Mouse (Mus musculus): ENCODE measurements at regions not wholly inside any gene's neighbourhood (a gene's known extent, or its start where the extent isn't known, plus 50 kb on each side); places are given as distances from the start of the nearest gene placed in this dataset.

DNA sequence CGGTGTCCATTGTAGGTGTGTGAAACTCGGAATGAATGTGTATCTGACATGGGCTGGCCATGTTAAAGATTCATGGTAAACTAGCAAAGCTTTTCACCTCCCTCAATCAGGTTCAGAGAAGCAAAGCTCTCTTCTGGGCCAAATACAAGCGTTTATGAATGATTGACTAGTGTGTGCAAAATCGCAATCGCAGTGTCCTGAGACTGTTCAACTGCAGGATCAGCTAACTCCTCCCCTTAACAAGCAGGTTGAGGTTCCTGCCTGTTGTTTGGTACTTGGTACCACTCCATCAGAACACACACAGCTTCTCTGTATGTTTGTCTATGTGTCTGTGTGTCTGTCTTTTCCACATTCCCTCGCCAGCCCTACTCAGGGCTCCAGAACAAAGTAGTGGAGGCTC lies 458.6 kb downstream of the Cd83 start:
- no peak for DNase-seq (ENCODE audit: low spot score)

DNA sequence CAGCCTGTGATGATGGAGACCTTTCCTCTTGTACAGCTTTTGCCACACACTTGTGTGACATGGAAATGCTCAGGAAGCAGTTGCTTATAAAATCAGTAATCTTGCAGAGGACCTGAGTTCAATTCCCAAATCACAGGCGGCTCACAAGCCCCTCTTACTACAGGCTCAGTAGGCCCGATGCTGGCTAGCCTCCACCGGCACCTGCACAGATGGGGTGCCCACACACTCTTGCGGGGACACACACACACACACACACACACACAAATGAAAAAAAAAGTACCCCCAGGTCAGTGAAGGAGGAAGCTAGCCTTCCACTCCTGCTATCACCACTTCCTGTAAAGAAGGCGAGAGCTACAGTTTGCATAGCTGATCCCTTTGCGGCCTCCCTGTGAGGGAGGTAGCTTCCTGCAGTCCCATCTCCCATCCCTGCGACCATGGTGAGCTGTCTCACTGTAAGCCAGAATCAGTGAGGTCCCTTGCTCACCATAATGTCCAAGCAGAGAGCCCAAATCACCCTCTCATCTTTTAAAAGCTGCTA lies 462.2 kb downstream of the Cd83 start:
- DNase-seq (ENCODE audit: low spot score): no peak

DNA sequence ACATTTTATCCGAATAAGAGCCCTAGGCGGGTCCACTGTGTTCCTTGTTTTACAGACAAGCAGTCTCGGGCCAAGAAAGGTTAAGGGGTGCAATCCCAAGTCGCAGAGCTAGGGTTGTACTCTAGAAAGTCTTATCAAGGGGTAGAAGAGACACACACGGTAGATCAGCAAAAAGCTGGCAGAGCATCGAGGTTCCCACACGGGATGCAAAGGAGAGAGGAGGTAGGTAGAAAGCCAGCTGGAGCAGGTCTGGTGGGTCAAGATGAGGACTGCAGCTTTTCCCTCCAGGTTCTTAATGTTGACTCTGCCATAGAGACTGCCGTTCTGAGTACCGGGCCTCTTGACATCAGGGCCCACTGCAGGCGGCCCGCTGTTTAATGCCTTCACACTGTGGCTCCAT lies 463.3 kb downstream of the Cd83 start:
- no peak for DNase-seq (ENCODE audit: low spot score)

DNA sequence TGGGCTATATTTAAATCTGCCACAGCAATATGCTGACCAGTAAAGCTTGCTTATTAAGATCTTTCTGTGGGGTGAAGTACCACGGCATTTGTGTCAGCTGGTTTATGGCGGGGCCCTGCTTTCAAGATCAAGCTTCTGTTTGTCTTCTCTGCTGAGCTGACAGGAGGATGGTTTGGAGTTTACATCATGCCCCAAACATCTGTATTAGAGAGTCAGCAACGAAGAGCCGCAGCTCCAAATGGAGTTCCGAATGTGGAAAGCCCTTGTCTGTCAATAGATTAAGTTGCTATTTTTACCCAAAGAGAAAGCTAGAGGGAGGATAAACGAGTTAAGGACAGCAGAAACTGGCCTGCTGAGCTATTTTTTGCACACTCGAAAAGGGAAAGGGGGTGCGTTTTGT lies 463.8 kb downstream of the Cd83 start:
- DNase-seq (ENCODE audit: low spot score): no peak

DNA sequence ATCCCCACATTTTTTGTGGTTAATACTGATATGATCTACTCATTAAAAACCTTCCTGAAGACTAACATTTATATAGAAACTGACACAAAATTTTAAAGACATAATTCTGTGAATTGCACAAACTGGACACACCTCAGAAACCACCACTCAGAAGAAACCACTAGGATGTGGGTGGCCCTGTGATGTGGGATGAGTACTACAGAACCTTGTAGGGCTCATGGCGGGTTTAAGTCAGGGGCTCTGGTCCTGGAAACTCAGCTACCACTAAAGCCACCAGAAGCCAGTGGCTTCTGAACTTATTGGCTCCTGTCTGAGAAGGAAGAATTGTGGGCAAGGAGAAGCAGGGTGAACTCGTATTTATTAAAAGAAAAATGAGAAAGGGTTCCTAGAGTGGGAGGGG lies 464.5 kb downstream of the Cd83 start:
- DNase-seq (ENCODE audit: low spot score): no peak

DNA sequence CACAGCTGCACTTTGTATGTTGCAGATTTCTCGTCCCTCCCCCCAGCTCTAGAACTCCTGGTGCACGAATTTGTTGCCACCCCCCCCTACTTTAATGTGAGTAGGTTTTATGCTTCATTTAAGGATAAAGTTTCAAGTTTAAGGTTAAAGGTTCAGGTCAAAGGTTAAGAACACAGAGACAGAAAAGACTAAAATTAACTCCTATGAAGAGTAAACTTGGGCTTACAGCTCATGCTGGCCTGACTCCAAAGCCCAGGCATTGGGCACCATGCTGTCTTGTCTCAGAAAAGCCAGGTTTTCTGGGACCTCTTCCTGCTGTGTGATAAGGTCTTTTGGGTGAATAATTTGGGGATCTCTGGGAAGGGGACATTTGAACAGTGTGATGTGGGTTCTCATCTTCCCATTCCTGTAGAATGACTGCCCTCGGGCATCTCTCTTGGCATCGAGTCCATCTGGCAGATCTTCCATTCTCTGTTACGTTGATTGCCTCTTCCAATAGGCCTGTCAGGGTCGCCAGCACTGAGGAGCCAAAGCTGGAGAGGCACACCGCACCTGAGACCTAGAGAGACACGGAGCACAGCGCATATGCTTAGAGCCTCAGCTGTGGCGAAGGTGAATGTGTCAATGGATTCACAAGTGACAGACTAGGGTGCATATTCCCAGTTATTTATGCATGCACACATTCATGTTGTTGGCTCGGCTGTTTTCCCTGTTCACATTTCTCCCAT lies 466.1 kb downstream of the Cd83 start:
- no peak for DNase-seq (ENCODE audit: low spot score)

DNA sequence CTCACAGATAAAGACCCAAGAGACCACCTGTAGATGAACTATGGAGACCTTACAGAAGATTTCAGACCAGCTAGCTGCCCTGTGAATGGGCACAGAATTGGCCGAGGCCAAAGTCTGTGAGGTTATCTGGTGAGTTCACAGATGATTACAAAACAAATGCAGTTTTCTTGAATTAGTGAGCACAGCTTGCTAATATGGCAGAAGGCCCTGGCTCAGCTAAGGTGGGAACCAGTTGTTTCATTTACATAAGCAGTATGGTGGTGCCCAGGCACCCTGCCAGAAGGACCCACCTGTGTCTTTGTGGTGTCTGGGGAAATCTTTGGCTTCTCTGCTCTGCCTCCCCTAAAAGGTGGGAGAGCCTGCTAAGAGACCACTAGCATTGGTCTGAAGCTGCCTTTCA lies 466.9 kb downstream of the Cd83 start:
- DNase-seq (ENCODE audit: low spot score): no peak

DNA sequence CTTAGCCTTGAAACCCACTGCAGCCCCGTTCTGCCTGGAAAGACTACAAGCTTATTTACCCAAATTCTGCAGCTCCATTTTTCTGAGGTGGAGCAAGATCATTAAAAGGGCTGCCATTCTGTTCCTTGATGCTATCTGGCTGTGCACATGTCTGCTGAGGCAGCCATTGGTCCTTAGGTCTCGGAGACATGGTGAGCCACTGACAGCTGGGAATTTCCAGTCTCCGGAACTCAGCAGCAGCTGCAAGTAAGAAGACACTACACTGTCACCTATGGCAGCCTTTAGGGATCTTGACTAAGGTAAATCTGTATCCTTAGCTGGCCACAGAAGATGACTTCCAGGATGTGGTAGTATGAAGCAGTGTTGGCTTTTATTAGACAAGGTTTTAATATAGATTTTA lies 467.9 kb downstream of the Cd83 start:
- no peak for DNase-seq (ENCODE audit: low spot score)

DNA sequence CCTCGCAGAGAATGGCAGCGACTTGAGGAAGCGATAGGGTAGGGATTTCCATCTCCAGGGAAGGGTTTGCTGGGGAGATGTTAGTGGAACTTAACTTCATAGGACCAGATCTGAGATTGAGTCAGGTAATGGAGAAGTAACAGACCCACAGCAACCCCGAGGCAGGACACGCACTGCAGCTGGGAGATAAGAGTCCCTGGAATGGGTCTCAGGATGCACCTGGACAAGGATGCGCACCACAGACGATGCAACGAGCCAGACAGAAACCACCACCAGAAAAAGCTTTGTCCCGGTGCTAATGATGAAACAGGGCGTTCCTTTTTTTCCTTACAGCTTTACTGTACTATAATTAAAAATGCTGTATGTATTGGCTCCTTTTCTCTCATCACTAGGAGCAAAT lies 470.9 kb upstream of the Jarid2 start:
- DNase-seq (ENCODE audit: low spot score): no peak

DNA sequence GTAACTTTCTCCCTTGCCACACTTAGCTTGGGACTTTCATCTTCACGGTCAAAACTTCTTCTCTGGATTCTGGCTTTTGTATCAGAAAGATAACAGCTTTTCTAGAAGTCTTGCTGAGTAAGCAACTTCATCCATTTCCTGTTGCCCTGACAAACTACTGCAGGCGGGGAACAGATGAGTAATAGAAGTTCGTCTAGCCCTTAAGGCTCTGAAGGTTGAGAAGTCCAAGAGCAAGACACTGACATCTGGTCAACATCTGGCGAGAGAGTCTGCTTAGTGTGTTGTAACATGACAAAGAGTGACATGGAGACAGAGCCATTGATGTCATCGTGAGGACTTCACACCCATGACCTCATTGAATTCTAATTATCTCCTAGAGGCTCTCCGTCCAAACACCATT lies 469.2 kb upstream of the Jarid2 start:
- DNase-seq (ENCODE audit: low spot score): no peak

DNA sequence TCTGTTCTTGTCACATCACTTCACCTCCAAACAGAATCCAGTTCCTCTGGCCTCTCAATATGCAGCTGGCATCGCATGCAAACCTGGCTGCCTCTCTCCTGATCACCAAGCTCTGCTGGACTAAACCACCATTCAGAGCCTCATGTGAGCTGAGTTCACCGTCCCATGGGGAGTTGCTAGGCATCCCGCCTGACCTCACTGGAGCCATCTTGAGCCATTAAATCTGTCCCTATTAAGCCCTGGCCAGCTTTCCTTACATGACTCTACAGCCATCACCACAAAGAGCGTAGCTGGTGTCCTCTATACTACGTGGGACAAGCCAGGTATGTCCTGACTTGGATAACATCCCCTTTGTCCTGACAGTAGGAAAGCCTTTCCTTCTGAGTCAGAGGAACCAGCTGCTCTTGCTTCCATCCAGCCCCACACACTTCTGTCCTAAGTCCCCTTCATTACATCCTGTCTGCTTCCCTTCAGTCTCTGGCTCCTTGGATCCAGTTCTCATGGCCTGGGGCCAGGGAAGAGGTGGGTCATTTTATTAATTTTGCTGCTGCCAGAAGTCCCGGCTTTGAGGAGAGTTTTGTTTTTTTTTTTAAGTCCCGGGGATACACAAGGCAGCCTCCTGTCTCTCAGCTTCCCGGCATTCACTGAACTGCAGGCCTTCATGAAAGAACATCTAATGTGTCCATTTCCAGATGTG lies 468.5 kb upstream of the Jarid2 start:
- DNase-seq (ENCODE audit: low spot score): no peak

DNA sequence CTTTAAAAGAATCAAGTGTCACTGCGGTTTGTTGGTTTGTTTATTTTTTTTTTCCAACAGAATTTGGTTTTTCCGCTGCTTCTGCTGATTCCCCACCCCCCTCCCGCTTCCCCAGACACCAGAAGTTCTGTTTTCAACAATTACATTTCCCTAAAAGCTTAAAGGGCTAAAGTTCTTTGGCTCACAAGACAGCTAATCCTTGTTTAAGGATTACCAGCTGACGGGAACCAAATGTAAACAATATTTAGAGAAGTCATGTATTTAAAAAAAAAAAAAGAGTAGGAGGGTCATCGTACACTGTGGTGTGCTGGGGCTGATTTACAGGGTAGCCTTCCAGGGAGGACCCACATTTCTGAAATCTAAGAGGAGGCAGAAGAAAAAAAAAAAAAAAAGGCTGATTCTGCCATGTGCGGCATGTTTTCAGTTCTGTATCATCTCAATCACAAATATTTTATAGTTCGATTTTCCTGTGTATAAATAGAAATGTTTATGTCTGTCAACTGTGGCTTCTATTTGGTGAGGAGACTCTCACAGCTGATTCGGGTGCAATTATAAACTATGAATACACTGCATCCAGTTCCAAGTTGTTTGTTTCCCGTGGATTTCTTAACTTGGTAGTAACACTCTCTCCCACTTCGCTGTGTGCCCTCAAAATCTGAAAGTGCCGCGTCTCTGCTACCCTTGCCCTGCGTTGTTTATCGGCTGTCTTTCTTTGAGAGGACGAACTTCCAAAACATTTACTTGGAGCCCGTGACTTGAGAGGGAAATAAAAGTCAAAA lies 456.3 kb upstream of the Jarid2 start:
- DNase-seq (ENCODE audit: low spot score): no peak

DNA sequence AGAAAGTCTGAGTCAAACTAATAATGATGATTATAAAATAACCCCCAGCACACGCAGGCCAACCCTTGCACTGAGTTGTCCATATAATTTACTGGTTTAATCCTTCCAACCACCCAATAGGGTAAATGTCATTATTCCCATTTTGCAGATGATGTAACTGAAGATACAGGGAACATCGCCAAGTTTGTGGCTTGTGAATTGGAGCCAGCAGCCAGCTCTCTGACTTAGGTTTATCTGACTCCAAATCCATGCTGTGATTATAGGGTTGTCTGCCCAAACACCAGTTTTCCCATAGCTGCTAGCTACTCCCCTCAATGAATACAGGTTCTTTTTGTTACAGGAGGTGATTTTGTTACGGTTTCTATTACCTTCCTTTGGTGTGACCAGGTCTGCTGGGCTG lies 451.3 kb upstream of the Jarid2 start:
- no peak for DNase-seq (ENCODE audit: low spot score)

DNA sequence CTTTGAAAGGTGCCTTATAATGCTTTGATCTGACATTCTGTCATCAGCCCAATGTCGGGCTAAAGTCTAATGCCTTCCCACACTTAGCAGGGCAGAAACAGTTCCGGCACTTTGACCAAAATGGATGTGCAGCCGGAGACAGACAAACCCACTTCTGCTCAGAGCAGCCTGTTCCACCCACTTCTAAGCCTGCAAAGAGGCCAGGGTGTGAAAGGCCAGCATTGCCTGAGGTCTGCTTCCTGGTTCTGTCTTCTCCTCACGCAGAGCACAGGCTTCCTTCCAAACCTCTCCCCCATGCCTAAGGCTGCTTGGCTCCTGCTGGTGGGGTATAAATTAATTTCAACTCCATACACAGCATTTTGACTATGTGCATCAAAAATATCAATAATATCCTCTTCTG lies 450.2 kb upstream of the Jarid2 start:
- no peak for DNase-seq (ENCODE audit: low spot score)

DNA sequence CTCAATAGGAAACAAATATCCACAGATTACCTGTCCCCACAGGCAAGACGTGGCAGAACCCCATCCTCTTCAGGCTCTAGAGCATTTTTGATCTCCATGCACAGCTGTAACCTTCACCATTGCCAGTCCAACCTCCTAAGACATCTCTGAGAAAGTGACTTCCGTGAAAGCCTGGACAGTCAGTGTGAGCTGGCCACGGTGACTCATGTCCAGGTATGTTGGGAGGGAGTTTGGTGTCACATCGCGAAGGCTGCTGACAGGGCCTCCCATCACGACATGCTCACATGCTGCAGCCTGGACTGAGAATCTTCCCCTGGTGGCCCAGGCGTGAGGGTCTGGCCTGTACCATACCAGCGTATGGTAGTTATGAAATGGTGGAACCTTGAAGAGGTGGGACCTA lies 449.0 kb upstream of the Jarid2 start:
- DNase-seq (ENCODE audit: low spot score): no peak

DNA sequence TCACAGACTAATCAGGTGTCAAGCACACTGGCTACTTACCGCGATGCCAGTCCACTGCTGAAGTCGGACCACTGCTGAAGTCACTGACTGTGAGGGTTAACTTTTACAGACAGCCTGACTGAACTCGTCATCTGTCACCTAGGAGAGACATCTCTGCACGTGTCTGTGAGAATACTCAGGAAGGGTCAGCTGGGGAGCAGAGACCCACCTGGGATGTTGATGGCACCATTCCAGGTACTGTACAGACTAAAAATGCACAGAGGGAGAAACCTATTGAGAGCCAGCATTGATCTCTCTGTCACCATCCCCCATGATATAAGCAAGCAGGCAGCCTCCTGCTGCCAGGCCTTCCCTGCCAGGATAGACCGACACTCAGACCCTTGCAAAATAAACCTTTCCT lies 447.5 kb upstream of the Jarid2 start:
- no peak for DNase-seq (ENCODE audit: low spot score)

DNA sequence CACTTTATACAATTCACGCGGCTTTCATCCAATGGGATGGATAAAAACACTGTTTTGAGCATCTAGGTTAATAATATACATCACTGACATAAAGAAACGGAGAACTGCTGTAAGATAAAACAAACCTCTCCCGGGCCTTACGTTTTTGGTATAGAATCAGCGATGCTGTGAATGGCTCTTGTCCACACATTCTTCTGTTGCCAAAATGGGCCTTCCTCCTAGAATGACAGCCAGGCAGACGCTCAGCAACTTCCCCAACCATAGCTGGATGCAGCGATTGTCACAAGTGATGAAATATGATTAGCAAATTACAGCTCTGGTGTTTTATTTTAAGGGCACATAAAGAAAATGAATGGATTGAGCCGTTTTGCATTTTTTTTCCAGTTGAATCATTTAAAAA lies 447.0 kb upstream of the Jarid2 start:
- no peak for DNase-seq (ENCODE audit: low spot score)

DNA sequence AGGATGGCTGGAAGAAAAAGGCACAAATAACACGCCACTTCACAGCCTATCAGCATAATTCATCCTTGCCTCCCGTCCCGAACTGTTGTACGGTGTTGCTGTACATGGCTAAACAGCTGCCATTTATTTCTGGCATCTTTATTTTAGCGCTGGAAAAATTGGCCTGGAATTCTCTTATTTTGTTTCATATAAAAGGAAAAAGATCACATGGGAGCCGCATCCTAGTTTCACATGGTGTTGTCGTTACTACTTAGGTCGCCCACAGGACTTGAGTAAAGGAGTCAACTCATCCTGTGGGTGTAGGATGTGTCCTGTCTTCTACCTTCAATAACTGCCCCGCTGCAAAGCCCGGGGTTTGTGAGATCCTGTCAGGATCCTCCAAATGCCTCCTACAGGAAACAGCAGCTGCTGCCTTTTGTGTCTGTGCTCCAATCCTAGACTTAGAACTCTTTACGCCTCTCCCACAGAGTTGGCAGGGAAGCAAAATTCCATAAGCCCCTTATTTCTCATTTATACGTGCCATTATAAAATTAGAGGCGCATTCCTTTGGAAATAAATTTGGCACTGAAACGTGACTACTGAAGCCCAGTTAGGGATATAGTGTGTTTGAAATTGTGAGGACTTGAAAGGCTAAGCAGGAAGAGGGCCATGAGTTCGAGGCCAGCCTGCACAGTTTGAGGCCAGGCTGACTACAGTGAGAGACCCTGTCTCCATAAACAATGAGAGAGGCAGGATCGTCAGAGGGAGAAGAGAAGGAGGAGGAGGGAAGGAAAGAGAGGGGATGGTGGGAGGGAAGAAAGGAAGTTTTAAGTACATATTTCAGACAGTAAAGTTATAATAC lies 446.3 kb upstream of the Jarid2 start:
- DNase-seq (ENCODE audit: low spot score): no peak

DNA sequence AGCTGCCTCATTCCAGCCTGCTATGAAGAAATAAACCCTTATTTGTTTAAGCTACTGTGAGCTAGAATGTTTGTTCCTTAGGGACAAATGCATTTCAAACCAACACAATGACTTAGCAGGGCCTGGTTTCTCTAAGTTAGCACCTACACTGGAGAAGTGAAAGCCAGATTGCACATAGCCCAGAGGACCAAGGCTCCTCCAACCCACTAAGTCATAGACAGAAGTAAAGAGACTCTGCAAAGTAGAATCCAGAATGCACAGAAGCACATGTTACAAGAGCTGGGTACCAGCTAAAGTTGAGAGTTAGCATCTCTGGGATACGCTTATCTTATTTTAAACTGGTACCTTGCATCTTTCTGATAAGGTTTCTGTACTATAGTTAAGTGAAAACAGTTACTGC lies 443.4 kb upstream of the Jarid2 start:
- no peak for DNase-seq (ENCODE audit: low spot score)

DNA sequence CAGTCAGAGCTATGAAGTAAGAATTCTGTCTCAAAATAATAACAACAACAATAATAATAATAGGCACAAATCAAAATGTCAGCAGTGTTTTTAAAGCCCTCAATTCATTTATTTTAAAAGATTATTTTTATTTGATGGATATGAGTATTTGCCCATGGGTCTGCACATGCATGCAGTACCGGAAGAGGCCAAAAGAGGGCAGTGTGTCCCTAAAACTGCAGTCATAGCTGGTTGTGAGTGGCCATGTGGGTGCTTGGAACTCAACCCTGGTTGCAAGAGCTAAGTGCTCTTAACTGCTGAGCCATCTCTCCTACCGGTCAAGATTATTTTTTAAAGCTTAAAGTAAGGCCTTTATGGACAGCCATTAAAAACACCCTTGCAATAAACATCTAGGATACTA lies 439.1 kb upstream of the Jarid2 start:
- peak; percentile 34 for DNase-seq (ENCODE audit: low spot score)

DNA sequence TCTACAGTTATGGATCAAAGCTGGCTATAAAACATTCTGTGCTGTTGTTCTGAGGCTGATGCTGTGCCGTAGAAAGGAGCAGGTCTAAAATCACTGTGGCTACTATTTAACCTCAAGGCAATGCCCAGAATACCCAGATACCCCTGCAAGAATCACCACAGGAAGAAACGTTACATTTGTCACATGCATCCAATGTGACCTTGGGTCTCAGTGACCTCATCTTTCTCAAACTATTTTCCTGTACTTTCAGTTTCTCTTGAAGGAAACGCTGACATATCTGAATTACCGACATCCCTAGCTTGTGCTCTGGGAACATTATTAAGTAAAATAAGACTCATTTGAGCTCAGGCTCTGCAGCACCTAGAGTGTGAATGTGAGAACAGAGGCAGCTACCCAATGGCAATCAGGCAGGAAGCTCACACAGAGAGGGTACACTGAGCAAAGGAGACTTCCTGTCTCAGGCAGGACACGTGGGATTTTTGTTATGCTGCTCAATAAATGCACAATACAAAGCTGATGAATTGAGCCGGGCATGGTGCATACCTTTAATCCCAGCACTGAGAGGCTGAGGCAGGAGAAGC lies 436.7 kb upstream of the Jarid2 start:
- DNase-seq (ENCODE audit: low spot score): no peak
